Mouse (Mus musculus): ENCODE measurements at regions not wholly inside any gene's neighbourhood (a gene's known extent, or its start where the extent isn't known, plus 50 kb on each side); places are given as distances from the start of the nearest gene placed in this dataset.

- Histone ChIP-seq H3K4me3 (ENCODE audit: extremely low read depth, insufficient read depth, insufficient read length) (no peak overlapping the region), H3K4me1 (ENCODE audit: control insufficient read depth, insufficient read depth, insufficient read length) (no peaks in the 10 kb centered on the region), H3K36me3 (ENCODE audit: control insufficient read depth, insufficient read depth, low read length) (no peaks in the 10 kb centered on the region), H3K27me3 (ENCODE audit: control insufficient read depth, insufficient read depth, low read length) (no peaks in the 10 kb centered on the region), H3K27ac (ENCODE audit: insufficient read depth, low read length) (no peak overlapping the region)
- TF ChIP-seq POLR2A (IDR thresholded peaks at IDR 0.05; ENCODE audit: low read depth, low read length) (no peak), CTCF (IDR thresholded peaks at IDR 0.05; ENCODE audit: extremely low read depth, insufficient read depth, insufficient read length, insufficient replicate concordance) (no peak)
- DNase-seq (ENCODE audit: low read depth in 1 of 2, low spot score in 2 of 2) = no peak
- WGBS = 10% methylated on average over 1 of the region's 1 CpGs
These were observed 323.7 kb upstream of the Ercc4 start for GRCm38 (mm10) chr16:12785828-12786227.

- no peaks in the 10 kb centered on the region for H3K4me1 ChIP-seq (ENCODE audit: control insufficient read depth, insufficient read depth, insufficient read length)
- no peaks in the 10 kb centered on the region for H3K27me3 ChIP-seq (ENCODE audit: control insufficient read depth, insufficient read depth, low read length)
- TF ChIP-seq CTCF (IDR thresholded peaks at IDR 0.05; ENCODE audit: extremely low read depth, insufficient read depth, insufficient read length, insufficient replicate concordance) = no peak
- no peak for TF ChIP-seq POLR2A (IDR thresholded peaks at IDR 0.05; ENCODE audit: low read depth, low read length)
- H3K4me3 ChIP-seq (ENCODE audit: extremely low read depth, insufficient read depth, insufficient read length) = no peak overlapping the region
- WGBS = 53% methylated on average over 2 of the region's 2 CpGs
- H3K27ac ChIP-seq (ENCODE audit: insufficient read depth, low read length) = no peak overlapping the region
- no peak for DNase-seq (ENCODE audit: low read depth in 1 of 2, low spot score in 2 of 2)
- no peaks in the 10 kb centered on the region for H3K36me3 ChIP-seq (ENCODE audit: control insufficient read depth, insufficient read depth, low read length)
These were observed 311.0 kb upstream of the Ercc4 start for GRCm38 (mm10) chr16:12798523-12798922.

GRCm38 (mm10) chr16:12800181-12800580 is 309.3 kb upstream of the Ercc4 start:
- TF ChIP-seq CTCF (IDR thresholded peaks at IDR 0.05; ENCODE audit: extremely low read depth, insufficient read depth, insufficient read length, insufficient replicate concordance) (no peak), POLR2A (IDR thresholded peaks at IDR 0.05; ENCODE audit: low read depth, low read length) (no peak)
- H3K4me3 ChIP-seq (ENCODE audit: extremely low read depth, insufficient read depth, insufficient read length) = no peak overlapping the region

GRCm38 (mm10) chr16:12802651-12803050 is 306.8 kb upstream of the Ercc4 start:
- 61% methylated on average over 1 of the region's 1 CpGs for WGBS
- no peaks in the 10 kb centered on the region for H3K36me3 ChIP-seq (ENCODE audit: control insufficient read depth, insufficient read depth, low read length)
- DNase-seq (ENCODE audit: low read depth in 1 of 2, low spot score in 2 of 2) = no peak
- H3K27me3 ChIP-seq (ENCODE audit: control insufficient read depth, insufficient read depth, low read length) = no peaks in the 10 kb centered on the region
- H3K4me1 ChIP-seq (ENCODE audit: control insufficient read depth, insufficient read depth, insufficient read length) = no peaks in the 10 kb centered on the region
- H3K4me3 ChIP-seq (ENCODE audit: extremely low read depth, insufficient read depth, insufficient read length) = no peak overlapping the region
- TF ChIP-seq CTCF (IDR thresholded peaks at IDR 0.05; ENCODE audit: extremely low read depth, insufficient read depth, insufficient read length, insufficient replicate concordance) = no peak
- no peak for TF ChIP-seq POLR2A (IDR thresholded peaks at IDR 0.05; ENCODE audit: low read depth, low read length)
- no peak overlapping the region for H3K27ac ChIP-seq (ENCODE audit: insufficient read depth, low read length)

More at GRCm38 (mm10) chr16:12800181-12800580, 309.3 kb upstream of the Ercc4 start:
- 84% methylated on average over 1 of the region's 1 CpGs for WGBS
- H3K27me3 ChIP-seq (ENCODE audit: control insufficient read depth, insufficient read depth, low read length) = no peaks in the 10 kb centered on the region
- no peaks in the 10 kb centered on the region for H3K36me3 ChIP-seq (ENCODE audit: control insufficient read depth, insufficient read depth, low read length)
- H3K27ac ChIP-seq (ENCODE audit: insufficient read depth, low read length) = no peak overlapping the region
- DNase-seq (ENCODE audit: low read depth in 1 of 2, low spot score in 2 of 2) = no peak
- H3K4me1 ChIP-seq (ENCODE audit: control insufficient read depth, insufficient read depth, insufficient read length) = no peaks in the 10 kb centered on the region

GRCm38 (mm10) chr16:12807351-12807871 is 302.1 kb upstream of the Ercc4 start:
- WGBS = 69% methylated on average over 8 of the region's 8 CpGs
- Histone ChIP-seq H3K36me3 (ENCODE audit: control insufficient read depth, insufficient read depth, low read length) (no peaks in the 10 kb centered on the region), H3K27ac (ENCODE audit: insufficient read depth, low read length) (no peak overlapping the region), H3K4me3 (ENCODE audit: extremely low read depth, insufficient read depth, insufficient read length) (no peak overlapping the region), H3K27me3 (ENCODE audit: control insufficient read depth, insufficient read depth, low read length) (no peaks in the 10 kb centered on the region), H3K4me1 (ENCODE audit: control insufficient read depth, insufficient read depth, insufficient read length) (no peaks in the 10 kb centered on the region)
- no peak for TF ChIP-seq CTCF (IDR thresholded peaks at IDR 0.05; ENCODE audit: extremely low read depth, insufficient read depth, insufficient read length, insufficient replicate concordance)
- no peak for TF ChIP-seq POLR2A (IDR thresholded peaks at IDR 0.05; ENCODE audit: low read depth, low read length)
- no peak for DNase-seq (ENCODE audit: low read depth in 1 of 2, low spot score in 2 of 2)

GRCm38 (mm10) chr16:12811088-12811487 is 298.4 kb upstream of the Ercc4 start:
- Histone ChIP-seq H3K27me3 (ENCODE audit: control insufficient read depth, insufficient read depth, low read length) (no peaks in the 10 kb centered on the region), H3K36me3 (ENCODE audit: control insufficient read depth, insufficient read depth, low read length) (no peaks in the 10 kb centered on the region), H3K4me1 (ENCODE audit: control insufficient read depth, insufficient read depth, insufficient read length) (no peaks in the 10 kb centered on the region), H3K4me3 (ENCODE audit: extremely low read depth, insufficient read depth, insufficient read length) (no peak overlapping the region), H3K27ac (ENCODE audit: insufficient read depth, low read length) (no peak overlapping the region)
- WGBS = 68% methylated on average over 2 of the region's 2 CpGs
- TF ChIP-seq CTCF (IDR thresholded peaks at IDR 0.05; ENCODE audit: extremely low read depth, insufficient read depth, insufficient read length, insufficient replicate concordance) (no peak), POLR2A (IDR thresholded peaks at IDR 0.05; ENCODE audit: low read depth, low read length) (no peak)
- no peak for DNase-seq (ENCODE audit: low read depth in 1 of 2, low spot score in 2 of 2)

GRCm38 (mm10) chr16:12824646-12825045 is 284.8 kb upstream of the Ercc4 start:
- 82% methylated on average over 6 of the region's 6 CpGs for WGBS
- no peak overlapping the region for H3K27ac ChIP-seq (ENCODE audit: insufficient read depth, low read length)
- no peak for TF ChIP-seq CTCF (IDR thresholded peaks at IDR 0.05; ENCODE audit: extremely low read depth, insufficient read depth, insufficient read length, insufficient replicate concordance)
- no peak for TF ChIP-seq POLR2A (IDR thresholded peaks at IDR 0.05; ENCODE audit: low read depth, low read length)
- H3K4me3 ChIP-seq (ENCODE audit: extremely low read depth, insufficient read depth, insufficient read length) = no peak overlapping the region
- H3K27me3 ChIP-seq (ENCODE audit: control insufficient read depth, insufficient read depth, low read length) = no peaks in the 10 kb centered on the region
- no peaks in the 10 kb centered on the region for H3K36me3 ChIP-seq (ENCODE audit: control insufficient read depth, insufficient read depth, low read length)
- no peaks in the 10 kb centered on the region for H3K4me1 ChIP-seq (ENCODE audit: control insufficient read depth, insufficient read depth, insufficient read length)
- DNase-seq (ENCODE audit: low read depth in 1 of 2, low spot score in 2 of 2) = no peak
